Mouse (Mus musculus): ENCODE measurements around the gene Stam2. TPM values are rescaled to one million over a fixed set of nuclear protein-coding genes. Genes with fewer than 3 reads are reported as not detected.

Stam2 gene
- polyA plus RNA-seq, 1 experiment from 2014 or later, result 36.1 TPM

- peaks cover 21% of the 10 kb centered on the region; the same call in 1 of the 2 replicates for H3K4me1 ChIP-seq (replicated peaks)
- H3K9me3 ChIP-seq, result no peaks in the 10 kb centered on the region
- DNase-seq (ENCODE audit: low spot score), result peak; percentile 53
- H3K27me3 ChIP-seq (ENCODE audit: insufficient read depth, poor library complexity, severe bottlenecking), result peaks cover 70% of the 10 kb centered on the region
- H3K4me3 ChIP-seq, result peak overlapping the region; percentile 76
- H3K36me3 ChIP-seq, result no peaks in the 10 kb centered on the region
- peak overlapping the region; percentile 89 for H3K27ac ChIP-seq
- WGBS, result 1% methylated on average over 42 of the region's 42 CpGs
Observed at GRCm38 (mm10) chr2:52675278-52675987, 66.6 kb downstream of the Stam2 start.

GRCm38 (mm10) chr2:52674886-52675277 is 67.2 kb downstream of the Stam2 start:
- H3K36me3 ChIP-seq, result no peaks in the 10 kb centered on the region
- peak overlapping the region; percentile 76 for H3K4me3 ChIP-seq
- DNase-seq (ENCODE audit: low spot score), result peak; percentile 57
- peaks cover 21% of the 10 kb centered on the region; the same call in 1 of the 2 replicates for H3K4me1 ChIP-seq (replicated peaks)
- H3K9me3 ChIP-seq, result no peaks in the 10 kb centered on the region
- no peak overlapping the region for H3K27ac ChIP-seq
- peaks cover 70% of the 10 kb centered on the region for H3K27me3 ChIP-seq (ENCODE audit: insufficient read depth, poor library complexity, severe bottlenecking)
- 1% methylated on average over 19 of the region's 19 CpGs for WGBS

- 77% methylated on average over 1 of the region's 1 CpGs for WGBS
- no peak for DNase-seq (ENCODE audit: low spot score)
- H3K4me3 ChIP-seq, result no peak overlapping the region
- no peak overlapping the region for H3K27ac ChIP-seq
- peaks cover 21% of the 10 kb centered on the region; the same call in 1 of the 2 replicates for H3K4me1 ChIP-seq (replicated peaks)
- H3K9me3 ChIP-seq, result no peaks in the 10 kb centered on the region
- peaks cover 63% of the 10 kb centered on the region for H3K27me3 ChIP-seq (ENCODE audit: insufficient read depth, poor library complexity, severe bottlenecking)
- no peaks in the 10 kb centered on the region for H3K36me3 ChIP-seq
Observed at GRCm38 (mm10) chr2:52673172-52673571, 68.9 kb downstream of the Stam2 start.

GRCm38 (mm10) chr2:52670733-52671132 is 71.3 kb downstream of the Stam2 start:
- no peak for DNase-seq (ENCODE audit: low spot score)

GRCm38 (mm10) chr2:52668480-52668879 is 73.6 kb downstream of the Stam2 start:
- 92% methylated on average over 6 of the region's 6 CpGs for WGBS

More at GRCm38 (mm10) chr2:52670733-52671132, 71.3 kb downstream of the Stam2 start:
- H3K4me3 ChIP-seq, result no peak overlapping the region
- peaks cover 39% of the 10 kb centered on the region for H3K27me3 ChIP-seq (ENCODE audit: insufficient read depth, poor library complexity, severe bottlenecking)
- no peaks in the 10 kb centered on the region for H3K9me3 ChIP-seq
- H3K36me3 ChIP-seq, result no peaks in the 10 kb centered on the region
- no peak overlapping the region for H3K27ac ChIP-seq
- H3K4me1 ChIP-seq (replicated peaks), result peaks cover 11% of the 10 kb centered on the region; the same call in 1 of the 2 replicates
- WGBS, result 88% methylated on average over 5 of the region's 5 CpGs

GRCm38 (mm10) chr2:52656722-52657121 is 85.4 kb downstream of the Stam2 start:
- H3K27me3 ChIP-seq (ENCODE audit: insufficient read depth, poor library complexity, severe bottlenecking), result peaks cover 8% of the 10 kb centered on the region
- H3K27ac ChIP-seq, result no peak overlapping the region
- no peak for DNase-seq (ENCODE audit: low spot score)
- no peak overlapping the region for H3K4me3 ChIP-seq
- H3K4me1 ChIP-seq (replicated peaks), result no peaks in the 10 kb centered on the region
- WGBS, result 91% methylated on average over 5 of the region's 5 CpGs
- no peaks in the 10 kb centered on the region for H3K36me3 ChIP-seq
- no peaks in the 10 kb centered on the region for H3K9me3 ChIP-seq

More at GRCm38 (mm10) chr2:52668480-52668879, 73.6 kb downstream of the Stam2 start:
- Histone ChIP-seq H3K4me1 (replicated peaks) (no peaks in the 10 kb centered on the region), H3K4me3 (no peak overlapping the region), H3K36me3 (no peaks in the 10 kb centered on the region), H3K9me3 (no peaks in the 10 kb centered on the region), H3K27ac (no peak overlapping the region), H3K27me3 (ENCODE audit: insufficient read depth, poor library complexity, severe bottlenecking) (peaks cover 17% of the 10 kb centered on the region)
- DNase-seq (ENCODE audit: low spot score), result no peak

GRCm38 (mm10) chr2:52654541-52654940 is 87.5 kb downstream of the Stam2 start:
- Histone ChIP-seq H3K36me3 (no peaks in the 10 kb centered on the region), H3K4me3 (no peak overlapping the region), H3K4me1 (replicated peaks) (no peaks in the 10 kb centered on the region), H3K27ac (no peak overlapping the region), H3K9me3 (no peaks in the 10 kb centered on the region), H3K27me3 (ENCODE audit: insufficient read depth, poor library complexity, severe bottlenecking) (peaks cover 6% of the 10 kb centered on the region)
- 78% methylated on average over 4 of the region's 4 CpGs for WGBS
- no peak for DNase-seq (ENCODE audit: low spot score)

- no peaks in the 10 kb centered on the region for H3K9me3 ChIP-seq
- H3K4me3 ChIP-seq, result no peak overlapping the region
- DNase-seq (ENCODE audit: low spot score), result no peak
- H3K4me1 ChIP-seq (replicated peaks), result no peaks in the 10 kb centered on the region
- WGBS, result 85% methylated on average over 6 of the region's 6 CpGs
- no peak overlapping the region for H3K27ac ChIP-seq
- H3K27me3 ChIP-seq (ENCODE audit: insufficient read depth, poor library complexity, severe bottlenecking), result no peaks in the 10 kb centered on the region
- no peaks in the 10 kb centered on the region for H3K36me3 ChIP-seq
Observed at GRCm38 (mm10) chr2:52651547-52651946, 90.5 kb downstream of the Stam2 start.

GRCm38 (mm10) chr2:52647255-52647998 is 94.7 kb downstream of the Stam2 start:
- H3K9me3 ChIP-seq, result no peaks in the 10 kb centered on the region
- H3K27ac ChIP-seq, result no peak overlapping the region
- no peaks in the 10 kb centered on the region for H3K27me3 ChIP-seq (ENCODE audit: insufficient read depth, poor library complexity, severe bottlenecking)
- WGBS, result 88% methylated on average over 8 of the region's 8 CpGs
- H3K4me3 ChIP-seq, result no peak overlapping the region
- H3K4me1 ChIP-seq (replicated peaks), result no peaks in the 10 kb centered on the region
- no peaks in the 10 kb centered on the region for H3K36me3 ChIP-seq
- DNase-seq (ENCODE audit: low spot score), result no peak

- Histone ChIP-seq H3K9me3 (no peaks in the 10 kb centered on the region), H3K36me3 (no peaks in the 10 kb centered on the region), H3K4me1 (replicated peaks) (no peaks in the 10 kb centered on the region), H3K27ac (no peak overlapping the region), H3K27me3 (ENCODE audit: insufficient read depth, poor library complexity, severe bottlenecking) (no peaks in the 10 kb centered on the region), H3K4me3 (no peak overlapping the region)
- WGBS, result 74% methylated on average over 6 of the region's 6 CpGs
- no peak for DNase-seq (ENCODE audit: low spot score)
Observed at GRCm38 (mm10) chr2:52643657-52644056, 98.4 kb downstream of the Stam2 start.

Other genes starting within 250 kb of the Stam2 start
- 0.68 and 1.8 TPM in 2 replicates for gene Cacnb4, start 65.5 kb downstream of the Stam2 start, polyA plus RNA-seq (2016; fragmentation: Nextera tagmentation; extraction: Ambion mirVana)
- 5.7 and 6.6 TPM in 2 replicates for gene Fmnl2, start 115.6 kb upstream of the Stam2 start, polyA plus RNA-seq (2016; fragmentation: Nextera tagmentation; extraction: Ambion mirVana)

Measured in hindbrain, embryonic 10.5 days (tissue).